Mouse (Mus musculus): ENCODE results near the gene Tbl1x. TPM values are rescaled to one million over a fixed set of nuclear protein-coding genes. Genes with fewer than 3 reads are reported as not detected.

Gene Tbl1x
- polyA plus RNA-seq, 1 experiment from 2014 or later, result 65.0 TPM

DNA sequence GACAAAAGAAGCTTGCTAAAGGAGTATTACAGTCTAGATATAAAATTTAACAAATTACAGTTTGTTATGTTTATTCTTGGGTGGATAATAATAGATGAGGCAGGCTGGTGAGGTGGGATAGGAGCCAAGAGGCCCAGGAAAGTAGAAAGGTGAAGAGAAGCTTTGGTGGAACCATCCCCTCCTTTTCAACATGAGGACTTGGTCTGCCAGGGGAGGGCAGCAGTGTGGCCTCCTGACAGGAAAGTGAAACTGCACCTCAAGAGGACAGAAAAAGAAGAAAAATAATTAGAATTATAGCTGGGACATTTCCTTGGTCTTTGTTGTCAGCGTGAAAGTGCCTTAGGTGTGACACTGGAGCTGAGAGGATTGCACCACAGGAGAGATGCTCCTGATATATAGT lies 35.6 kb downstream of the Tbl1x start:
- ATAC-seq (ENCODE audit: insufficient read depth, low FRiP score, low read depth), result no peak
- H3K9ac ChIP-seq, result no peak overlapping the region
- no peak overlapping the region for H3K4me2 ChIP-seq
- no peak overlapping the region for H3K4me3 ChIP-seq (replicated peaks)
- no peaks in the 10 kb centered on the region for H3K36me3 ChIP-seq
- no peak overlapping the region for H3K27ac ChIP-seq
- WGBS, result 83% methylated on average over 1 of the region's 1 CpGs
- H3K9me3 ChIP-seq, result no peaks in the 10 kb centered on the region
- H3K27me3 ChIP-seq (replicated peaks), result no peaks in the 10 kb centered on the region
- H3K4me1 ChIP-seq, result no peaks in the 10 kb centered on the region

DNA sequence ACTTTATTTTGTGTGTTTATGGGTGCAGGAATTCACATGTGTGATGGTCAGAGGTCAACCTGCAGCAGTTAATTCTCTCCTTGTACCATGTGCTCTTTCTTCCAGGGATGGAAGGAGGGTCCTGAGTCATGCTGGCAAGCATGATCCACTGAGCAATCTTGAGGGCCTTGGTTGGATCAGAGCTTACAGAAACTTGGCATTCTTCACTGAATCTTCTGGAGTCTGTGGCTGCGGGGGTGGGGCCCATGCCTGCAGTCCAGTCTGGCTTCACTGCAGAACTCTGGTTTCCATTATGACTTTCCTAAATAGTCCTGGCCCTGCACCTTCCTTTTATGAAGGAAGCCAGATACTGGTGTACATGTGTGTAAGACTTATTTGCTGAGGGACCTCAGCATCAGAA lies 38.1 kb downstream of the Tbl1x start:
- no peak overlapping the region for H3K27ac ChIP-seq
- no peaks in the 10 kb centered on the region for H3K36me3 ChIP-seq
- no peak overlapping the region for H3K4me3 ChIP-seq (replicated peaks)
- H3K4me2 ChIP-seq, result no peak overlapping the region
- H3K9me3 ChIP-seq, result no peaks in the 10 kb centered on the region
- ATAC-seq (ENCODE audit: insufficient read depth, low FRiP score, low read depth), result no peak
- H3K27me3 ChIP-seq (replicated peaks), result no peaks in the 10 kb centered on the region
- H3K4me1 ChIP-seq, result no peaks in the 10 kb centered on the region
- no peak overlapping the region for H3K9ac ChIP-seq
- WGBS, result 63% methylated on average over 1 of the region's 1 CpGs

DNA sequence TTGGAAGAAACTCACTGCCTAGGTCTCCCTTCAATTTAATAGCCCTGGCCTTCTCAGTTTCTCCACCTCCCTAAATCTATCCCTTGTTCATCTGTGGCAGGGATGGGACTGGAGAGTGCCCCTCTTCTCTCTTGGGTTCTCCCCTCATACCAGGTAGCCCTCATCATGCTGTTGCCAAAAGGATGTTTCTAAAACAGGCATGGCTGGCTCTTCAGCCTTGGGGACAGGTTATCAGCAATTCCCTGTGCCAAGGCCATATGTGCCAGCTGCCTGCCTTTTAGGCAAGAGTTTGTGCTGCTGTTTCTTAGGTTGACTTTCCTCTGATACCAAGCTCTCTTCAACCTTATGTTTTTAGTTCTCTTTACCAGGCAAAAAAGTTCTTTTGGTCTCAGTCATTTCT lies 39.6 kb downstream of the Tbl1x start:
- Histone ChIP-seq H3K4me2 (no peak overlapping the region), H3K9ac (no peak overlapping the region), H3K36me3 (no peaks in the 10 kb centered on the region), H3K27ac (no peak overlapping the region), H3K27me3 (replicated peaks) (no peaks in the 10 kb centered on the region), H3K4me1 (no peaks in the 10 kb centered on the region), H3K4me3 (replicated peaks) (no peak overlapping the region), H3K9me3 (no peaks in the 10 kb centered on the region)
- no peak for ATAC-seq (ENCODE audit: insufficient read depth, low FRiP score, low read depth)

DNA sequence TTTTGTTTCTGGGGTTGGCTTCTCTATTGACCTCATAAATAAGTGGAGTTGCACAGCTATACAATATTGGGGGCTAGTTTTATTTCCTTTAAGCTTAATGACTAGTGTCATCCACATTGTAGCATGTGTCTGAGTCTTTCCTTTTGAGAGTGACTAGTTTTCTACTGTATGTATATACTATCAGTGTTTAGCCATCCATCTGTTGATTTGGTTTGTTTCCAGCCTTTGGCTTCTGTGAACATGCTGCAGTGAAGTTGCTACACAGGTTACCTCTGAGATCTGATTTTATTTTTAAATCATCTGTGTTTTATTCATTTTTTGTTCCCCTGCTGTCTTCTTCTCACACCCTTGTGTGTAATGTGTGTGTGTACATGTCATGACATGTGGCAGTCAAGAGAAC lies 40.5 kb downstream of the Tbl1x start:
- no peaks in the 10 kb centered on the region for H3K36me3 ChIP-seq
- H3K4me2 ChIP-seq, result no peak overlapping the region
- H3K4me3 ChIP-seq (replicated peaks), result no peak overlapping the region
- H3K27ac ChIP-seq, result no peak overlapping the region
- no peaks in the 10 kb centered on the region for H3K27me3 ChIP-seq (replicated peaks)
- ATAC-seq (ENCODE audit: insufficient read depth, low FRiP score, low read depth), result no peak
- H3K4me1 ChIP-seq, result no peaks in the 10 kb centered on the region
- H3K9ac ChIP-seq, result no peak overlapping the region
- H3K9me3 ChIP-seq, result no peaks in the 10 kb centered on the region

DNA sequence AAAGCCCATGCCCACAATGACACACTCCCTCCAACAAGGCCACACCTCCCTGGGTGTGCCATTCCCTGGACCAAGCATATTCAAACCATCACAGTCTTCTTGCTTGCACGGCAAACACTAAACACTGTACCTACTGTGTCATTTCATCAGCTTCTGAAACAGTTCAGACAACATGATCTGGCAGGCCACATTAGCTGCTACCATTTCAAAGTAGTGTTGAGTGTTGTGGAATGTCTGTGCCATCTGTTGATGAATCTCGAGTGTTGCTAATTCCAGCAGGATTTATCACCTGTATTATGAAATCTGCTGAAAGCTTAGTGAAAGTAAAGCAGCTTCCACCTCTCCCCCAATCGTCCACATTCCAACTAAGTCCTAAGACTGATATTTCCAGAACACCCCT lies 41.3 kb downstream of the Tbl1x start:
- WGBS, result 63% methylated on average over 3 of the region's 3 CpGs
- H3K9ac ChIP-seq, result no peak overlapping the region
- H3K36me3 ChIP-seq, result no peaks in the 10 kb centered on the region
- no peaks in the 10 kb centered on the region for H3K9me3 ChIP-seq
- ATAC-seq (ENCODE audit: insufficient read depth, low FRiP score, low read depth), result no peak
- no peak overlapping the region for H3K4me2 ChIP-seq
- H3K27me3 ChIP-seq (replicated peaks), result no peaks in the 10 kb centered on the region
- no peaks in the 10 kb centered on the region for H3K4me1 ChIP-seq
- no peak overlapping the region for H3K27ac ChIP-seq
- no peak overlapping the region for H3K4me3 ChIP-seq (replicated peaks)

DNA sequence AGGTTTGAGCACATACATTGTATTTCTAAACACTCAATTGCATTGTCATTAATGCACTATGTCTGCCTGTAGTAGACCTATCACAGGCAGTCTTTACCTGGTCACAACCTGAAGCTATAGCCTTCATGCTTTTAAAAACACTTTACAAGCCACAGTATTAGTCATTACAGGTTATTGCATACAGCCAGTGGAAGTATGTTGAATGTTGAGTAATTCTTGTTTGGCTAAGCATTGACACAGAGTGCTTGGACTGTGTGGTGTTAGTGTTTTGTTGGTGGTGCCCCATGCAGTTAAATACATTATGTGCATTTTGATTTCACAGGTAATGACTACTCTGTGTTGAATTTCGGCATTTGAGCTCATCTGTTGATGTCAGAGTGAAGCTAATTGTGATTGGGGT lies 45.2 kb downstream of the Tbl1x start:
- 65% methylated on average over 1 of the region's 1 CpGs for whole genome bisulfite sequencing
- no peak for ATAC-seq (ENCODE audit: insufficient read depth, low FRiP score, low read depth)

DNA sequence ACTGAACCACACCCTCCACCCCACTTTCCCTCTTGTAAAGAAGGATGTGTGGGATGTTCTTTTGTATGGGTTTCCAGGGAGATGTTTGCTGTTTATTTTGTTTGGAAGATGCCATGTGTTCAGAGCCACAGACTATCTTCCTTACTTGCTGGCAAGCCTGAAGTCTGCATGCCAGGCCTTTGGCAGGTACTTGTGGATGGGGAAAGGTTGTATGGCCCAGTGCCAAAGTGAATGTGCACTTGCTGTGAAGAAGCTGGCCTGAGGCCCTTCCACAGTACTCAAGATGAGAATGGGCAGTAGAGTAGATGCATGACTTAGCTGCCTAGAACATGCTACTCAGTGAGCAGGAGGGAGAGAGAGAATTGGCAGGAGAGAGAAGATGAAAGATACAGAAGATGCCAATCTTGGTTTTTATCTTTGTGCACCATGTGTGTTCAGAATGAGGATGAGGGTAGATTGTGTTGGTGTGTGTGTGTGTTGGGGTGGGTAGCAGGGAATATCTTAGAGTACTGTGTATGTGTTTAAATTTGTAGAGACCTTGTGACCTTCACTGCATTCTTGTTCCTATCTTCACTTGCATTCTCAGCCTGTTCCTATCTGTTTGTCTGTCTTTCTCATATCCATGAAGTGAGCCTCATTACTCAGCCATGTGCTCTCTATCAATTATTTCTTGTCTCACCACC lies 48.5 kb downstream of the Tbl1x start:
- H3K36me3 ChIP-seq, result no peaks in the 10 kb centered on the region
- no peaks in the 10 kb centered on the region for H3K4me1 ChIP-seq
- H3K27me3 ChIP-seq (replicated peaks), result no peaks in the 10 kb centered on the region
- H3K9ac ChIP-seq, result no peak overlapping the region
- H3K9me3 ChIP-seq, result no peaks in the 10 kb centered on the region
- no peak overlapping the region for H3K27ac ChIP-seq
- no peak for ATAC-seq (ENCODE audit: insufficient read depth, low FRiP score, low read depth)
- H3K4me3 ChIP-seq (replicated peaks), result no peak overlapping the region
- no peak overlapping the region for H3K4me2 ChIP-seq

More for the DNA sequence above, 45.2 kb downstream of the Tbl1x start:
- no peak overlapping the region for H3K9ac ChIP-seq
- H3K9me3 ChIP-seq, result no peaks in the 10 kb centered on the region
- H3K4me3 ChIP-seq (replicated peaks), result no peak overlapping the region
- no peaks in the 10 kb centered on the region for H3K27me3 ChIP-seq (replicated peaks)
- H3K4me1 ChIP-seq, result no peaks in the 10 kb centered on the region
- H3K36me3 ChIP-seq, result no peaks in the 10 kb centered on the region
- H3K27ac ChIP-seq, result no peak overlapping the region
- no peak overlapping the region for H3K4me2 ChIP-seq

DNA sequence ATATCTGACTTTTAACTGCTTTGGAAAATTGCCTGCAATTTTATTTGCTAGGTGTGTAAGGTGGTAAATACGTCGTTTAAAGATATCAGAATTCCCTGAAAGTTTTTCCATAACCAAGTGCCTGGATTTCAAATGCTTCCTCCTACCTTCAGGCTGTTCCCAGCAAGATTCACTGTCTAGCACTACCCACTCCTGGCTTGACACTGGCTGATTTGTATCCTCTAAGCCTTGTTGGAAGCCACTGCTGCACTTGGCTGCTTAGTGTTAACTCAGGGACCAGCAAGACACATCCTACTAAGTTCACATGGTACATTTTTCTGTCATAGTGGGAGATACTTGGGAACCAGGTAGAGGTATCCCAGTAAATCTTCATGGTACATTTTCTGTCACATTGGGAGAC lies 52.8 kb downstream of the Tbl1x start:
- Histone ChIP-seq H3K36me3 (no peaks in the 10 kb centered on the region), H3K9ac (no peak overlapping the region), H3K9me3 (no peaks in the 10 kb centered on the region), H3K4me3 (replicated peaks) (no peak overlapping the region), H3K4me2 (no peak overlapping the region), H3K27me3 (replicated peaks) (no peaks in the 10 kb centered on the region), H3K27ac (no peak overlapping the region), H3K4me1 (no peaks in the 10 kb centered on the region)
- no peak for ATAC-seq (ENCODE audit: insufficient read depth, low FRiP score, low read depth)
- 79% methylated on average over 2 of the region's 2 CpGs for WGBS

DNA sequence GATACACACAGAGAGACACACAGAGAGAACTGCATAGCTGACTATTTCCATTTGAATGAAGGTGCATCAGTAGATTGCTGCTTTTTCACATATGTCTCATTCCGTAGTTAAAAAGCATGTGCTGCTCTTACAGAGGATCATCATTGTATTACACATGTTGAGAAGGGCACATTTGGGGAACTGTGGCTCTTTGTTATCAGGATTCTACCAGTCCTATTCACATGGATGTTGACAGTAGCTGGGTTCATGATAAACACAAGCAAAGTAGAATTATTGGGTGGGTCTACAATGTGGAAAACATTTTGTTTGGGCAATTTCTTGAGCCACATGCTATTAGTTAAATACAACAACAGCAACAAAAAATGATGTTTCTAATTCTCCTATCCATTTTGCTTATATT lies 55.9 kb downstream of the Tbl1x start:
- Histone ChIP-seq H3K9me3 (no peaks in the 10 kb centered on the region), H3K27ac (no peak overlapping the region), H3K9ac (no peak overlapping the region), H3K27me3 (replicated peaks) (no peaks in the 10 kb centered on the region), H3K4me1 (no peaks in the 10 kb centered on the region), H3K36me3 (no peaks in the 10 kb centered on the region), H3K4me2 (no peak overlapping the region), H3K4me3 (replicated peaks) (no peak overlapping the region)
- 77% methylated on average over 1 of the region's 1 CpGs for WGBS
- ATAC-seq (ENCODE audit: insufficient read depth, low FRiP score, low read depth), result no peak

DNA sequence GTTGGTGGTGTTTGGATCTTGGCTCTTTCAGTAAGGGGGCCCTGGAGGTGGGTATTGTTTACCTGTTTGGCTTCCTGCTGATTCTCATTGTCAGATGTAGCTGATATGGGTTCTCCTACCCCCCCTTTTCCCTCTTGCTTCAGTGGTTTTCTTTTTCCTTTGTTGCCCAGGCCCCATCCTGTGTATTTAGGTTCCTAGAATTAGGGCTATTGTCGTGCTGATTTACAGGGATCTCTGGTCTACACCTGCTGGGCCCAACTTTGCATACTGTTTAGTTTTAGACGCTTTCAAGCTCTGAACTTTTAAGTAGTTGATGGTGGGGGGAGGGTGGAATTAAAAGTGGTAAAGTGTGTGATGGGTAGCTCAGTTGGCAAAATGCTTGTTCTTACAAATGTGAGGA lies 57.2 kb downstream of the Tbl1x start:
- no peak for ATAC-seq (ENCODE audit: insufficient read depth, low FRiP score, low read depth)
- no peak overlapping the region for H3K4me3 ChIP-seq (replicated peaks)
- H3K9me3 ChIP-seq, result no peaks in the 10 kb centered on the region
- H3K4me1 ChIP-seq, result no peaks in the 10 kb centered on the region
- H3K36me3 ChIP-seq, result no peaks in the 10 kb centered on the region
- H3K9ac ChIP-seq, result no peak overlapping the region
- no peak overlapping the region for H3K4me2 ChIP-seq
- no peaks in the 10 kb centered on the region for H3K27me3 ChIP-seq (replicated peaks)
- WGBS, result 33% methylated on average over 2 of the region's 2 CpGs
- H3K27ac ChIP-seq, result no peak overlapping the region

DNA sequence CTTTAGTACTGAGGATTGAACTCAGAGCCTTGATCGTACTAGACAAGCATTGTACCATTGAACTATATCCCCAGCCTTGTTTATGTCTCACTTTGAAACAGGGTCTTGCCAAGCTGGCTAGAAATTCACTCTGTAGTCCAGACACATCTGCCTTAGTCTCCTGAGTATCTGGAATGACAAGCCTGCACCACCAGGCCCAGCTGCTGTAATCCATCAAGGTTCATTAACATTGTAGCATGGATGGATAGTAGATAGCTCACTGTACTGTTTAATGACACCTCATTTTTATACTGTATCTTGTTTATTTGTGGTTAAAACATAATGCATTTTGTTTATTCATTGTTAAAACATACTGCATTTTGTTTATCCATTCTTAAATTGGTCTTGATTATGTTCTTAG lies 62.9 kb downstream of the Tbl1x start:
- 67% methylated on average over 1 of the region's 1 CpGs for WGBS
- Histone ChIP-seq H3K27me3 (replicated peaks) (no peaks in the 10 kb centered on the region), H3K9ac (no peak overlapping the region), H3K27ac (no peak overlapping the region), H3K4me2 (no peak overlapping the region), H3K36me3 (no peaks in the 10 kb centered on the region), H3K9me3 (no peaks in the 10 kb centered on the region), H3K4me1 (no peaks in the 10 kb centered on the region), H3K4me3 (replicated peaks) (no peak overlapping the region)
- no peak for ATAC-seq (ENCODE audit: insufficient read depth, low FRiP score, low read depth)

DNA sequence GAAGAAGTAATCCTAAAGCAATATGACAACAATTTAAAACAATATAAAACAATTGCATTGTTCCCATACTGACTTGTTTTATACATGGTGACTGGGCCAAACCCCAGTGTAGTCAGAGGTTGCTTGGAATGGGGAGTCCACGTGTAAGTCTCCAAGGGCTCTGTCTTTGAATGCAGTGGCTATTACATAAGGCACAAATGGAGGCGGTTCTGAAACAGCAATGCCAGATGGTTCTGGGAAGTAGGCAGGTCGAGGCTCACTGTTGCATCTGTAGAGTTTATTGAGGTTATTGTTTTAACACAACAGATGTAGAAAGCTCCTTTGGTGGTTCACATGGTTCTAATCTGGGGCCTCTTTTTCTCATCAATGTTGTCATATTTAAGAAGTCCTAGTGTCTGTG lies 66.3 kb downstream of the Tbl1x start:
- H3K4me2 ChIP-seq, result no peak overlapping the region
- no peaks in the 10 kb centered on the region for H3K9me3 ChIP-seq
- no peaks in the 10 kb centered on the region for H3K27me3 ChIP-seq (replicated peaks)
- no peaks in the 10 kb centered on the region for H3K36me3 ChIP-seq
- WGBS, result 75% methylated on average over 3 of the region's 3 CpGs
- no peak overlapping the region for H3K9ac ChIP-seq
- H3K27ac ChIP-seq, result no peak overlapping the region
- H3K4me1 ChIP-seq, result 0 out of 2 replicates have a peak, but pooled peaks cover 3% of the 10 kb centered on the region
- no peak for ATAC-seq (ENCODE audit: insufficient read depth, low FRiP score, low read depth)
- H3K4me3 ChIP-seq (replicated peaks), result no peak overlapping the region

DNA sequence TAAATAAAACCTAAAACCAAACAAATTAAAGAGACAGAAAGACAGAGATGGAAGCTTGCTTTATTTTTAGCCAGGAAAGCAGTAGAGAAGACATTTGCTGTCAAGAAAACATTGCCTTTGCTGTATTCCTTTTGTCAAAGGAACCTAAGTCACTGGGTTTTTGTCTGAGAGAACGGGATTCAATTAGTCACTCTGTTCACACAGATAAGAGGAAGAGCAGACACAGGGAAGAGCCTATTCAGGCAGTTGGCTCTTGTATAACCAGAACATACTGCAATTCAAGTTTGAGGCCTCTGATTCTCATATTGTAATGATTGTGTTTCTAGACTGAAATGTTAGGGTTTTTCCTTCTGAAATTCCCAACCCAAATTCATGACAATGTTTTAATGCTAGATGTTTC lies 67.4 kb downstream of the Tbl1x start:
- Histone ChIP-seq H3K4me3 (replicated peaks) (no peak overlapping the region), H3K4me2 (no peak overlapping the region), H3K27me3 (replicated peaks) (no peaks in the 10 kb centered on the region), H3K36me3 (no peaks in the 10 kb centered on the region), H3K9me3 (no peaks in the 10 kb centered on the region), H3K4me1 (0 out of 2 replicates have a peak, but pooled peaks cover 3% of the 10 kb centered on the region), H3K27ac (no peak overlapping the region), H3K9ac (no peak overlapping the region)
- no peak for ATAC-seq (ENCODE audit: insufficient read depth, low FRiP score, low read depth)
- 61% methylated on average over 1 of the region's 1 CpGs for WGBS
